Comparison of ENCODE assay signal across 7 mouse cellular contexts in the genomic region with DNA sequence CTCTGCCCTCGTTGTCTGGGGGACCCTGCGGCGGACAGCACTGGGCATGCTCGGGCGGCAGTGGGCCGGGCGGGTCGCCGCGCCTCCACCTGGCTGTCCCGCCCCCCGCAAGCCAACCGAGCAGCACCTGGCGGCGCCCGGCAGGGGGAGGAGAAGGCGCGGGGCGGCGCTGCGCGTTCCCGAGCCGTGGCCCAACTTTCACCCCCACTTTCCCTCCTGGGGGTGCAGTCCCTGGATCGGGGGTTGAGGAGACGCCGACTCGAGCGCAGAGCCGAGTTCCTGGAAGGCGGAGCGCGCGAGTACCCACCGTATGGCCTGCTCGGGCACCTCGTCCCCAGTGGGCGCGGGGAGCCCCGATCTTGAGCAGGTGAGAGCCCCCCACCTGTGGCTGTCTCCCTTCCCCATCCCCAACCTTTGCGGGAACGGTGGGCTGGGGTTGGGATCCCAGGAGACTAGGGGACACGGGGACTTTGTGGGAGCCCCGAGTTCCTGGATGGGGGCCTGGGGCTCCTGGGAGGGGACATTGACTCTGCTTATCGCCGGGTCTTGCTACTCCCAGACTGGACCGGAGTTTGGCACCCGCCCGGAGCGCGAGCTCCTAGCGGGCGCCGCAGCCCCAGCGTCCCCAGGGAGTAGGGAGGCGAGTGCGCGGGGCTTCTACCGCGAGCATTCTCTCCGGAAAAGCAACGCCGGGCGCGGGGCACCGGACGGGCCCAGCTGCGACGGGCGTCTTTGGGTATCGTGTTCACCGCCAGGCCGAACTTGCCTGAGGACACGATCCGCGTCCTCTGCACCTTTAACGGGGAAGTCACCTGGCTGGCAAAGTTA. TPM values are rescaled to one million over a fixed set of nuclear protein-coding genes. Genes with fewer than 3 reads are reported as not detected.
DNase-seq lines count a peak whose midpoint lies in the region; ATAC-seq and TF ChIP-seq lines count a peak whose summit lies in the region.

A gene (plus strand): TSS at position 11 of the 828 bp plus-strand sequence.

- 1% methylated on average over 58 of the region's 77 CpGs for WGBS in hindbrain, embryonic 16.5 days
- under 1% methylated on average over 68 of the region's 77 CpGs for WGBS in limb, embryonic 10.5 days
- under 1% methylated on average over 73 of the region's 77 CpGs for WGBS in midbrain, embryonic 14.5 days

- peak within 1 kb of the TSS; percentile 83 for H3K4me3 ChIP-seq in gastrocnemius, adult 2 months
- peak within 1 kb of the TSS; percentile 53 for H3K4me3 ChIP-seq in hindbrain, embryonic 16.5 days (ENCODE audit: low read length)
- peak within 1 kb of the TSS; percentile 66 for H3K4me3 ChIP-seq in limb, embryonic 10.5 days
- H3K4me3 ChIP-seq in midbrain, embryonic 14.5 days (replicated peaks; ENCODE audit: low read depth, low read length) = peak within 1 kb of the TSS; percentile 62

- peaks cover 23% of the 10 kb centered on the region for H3K27me3 ChIP-seq in Patski
- H3K27me3 ChIP-seq in hindbrain, embryonic 16.5 days (replicated peaks; ENCODE audit: control insufficient read depth, insufficient read depth, low read length) = peaks cover 13% of the 10 kb centered on the region
- peaks cover 78% of the 10 kb centered on the region for H3K27me3 ChIP-seq in limb, embryonic 10.5 days (ENCODE audit: low read depth, poor library complexity, severe bottlenecking)
- peaks cover 28% of the 10 kb centered on the region for H3K27me3 ChIP-seq in midbrain, embryonic 14.5 days (ENCODE audit: control insufficient read depth, insufficient read depth, low read length)

- H3K36me3 ChIP-seq in hindbrain, embryonic 16.5 days (ENCODE audit: control insufficient read depth, insufficient read depth, low read length) = no peaks in the 10 kb centered on the region
- no peaks in the 10 kb centered on the region for H3K36me3 ChIP-seq in limb, embryonic 10.5 days
- H3K36me3 ChIP-seq in midbrain, embryonic 14.5 days (ENCODE audit: control insufficient read depth, insufficient read depth, low read length) = no peaks in the 10 kb centered on the region

- in situ Hi-C loops in Patski (cut with MboI; ENCODE audit: low pct_unique_long_range_greater_than_20kb) = no loop called here

- intact Hi-C loops in gastrocnemius, adult 2 months (cut with DNase I) = no loop called here

- H3K4me2 ChIP-seq in hindbrain, embryonic 16.5 days (ENCODE audit: low read length) = peak within 1 kb of the TSS; percentile 99
- peak within 1 kb of the TSS; percentile 100 for H3K4me2 ChIP-seq in midbrain, embryonic 14.5 days (ENCODE audit: low read length)

- H3K9me3 ChIP-seq in hindbrain, embryonic 16.5 days (ENCODE audit: control insufficient read depth, low read length) = no peaks in the 10 kb centered on the region
- H3K9me3 ChIP-seq in limb, embryonic 10.5 days (replicated peaks) = no peaks in the 10 kb centered on the region
- H3K9me3 ChIP-seq in midbrain, embryonic 14.5 days (ENCODE audit: control insufficient read depth, low read length) = no peaks in the 10 kb centered on the region

- CTCF ChIA-PET in Patski (lab: Charles Lee) = no interaction called here

- ATAC-seq in Patski = peak; percentile 53
- ATAC-seq in hindbrain, embryonic 16.5 days = peak; percentile 56; the same call in 1 of the 2 replicates
- ATAC-seq in midbrain, embryonic 14.5 days (ENCODE audit: low FRiP score, low TSS enrichment) = peak; percentile 34; the same call in 1 of the 2 replicates

- POLR2A ChIA-PET in Patski (lab: Charles Lee) = no interaction called here

- TF ChIP-seq CTCF in Patski (IDR thresholded peaks at IDR 0.05) = no peak
- peak; percentile 6; the same call in 1 of the 2 replicates for TF ChIP-seq CTCF in gastrocnemius, adult 2 months (IDR thresholded peaks at IDR 0.05)

- H3K4me1 ChIP-seq in hindbrain, embryonic 16.5 days (ENCODE audit: control insufficient read depth, insufficient read depth, low read depth, low read length) = peaks cover 19% of the 10 kb centered on the region
- peaks cover 25% of the 10 kb centered on the region for H3K4me1 ChIP-seq in limb, embryonic 10.5 days
- peaks cover 15% of the 10 kb centered on the region for H3K4me1 ChIP-seq in midbrain, embryonic 14.5 days (ENCODE audit: control insufficient read depth, insufficient read depth, low read length)

- no peak within 1 kb of the TSS for H3K27ac ChIP-seq in gastrocnemius, adult 2 months
- H3K27ac ChIP-seq in hindbrain, embryonic 16.5 days (ENCODE audit: low read depth, low read length) = no peak within 1 kb of the TSS
- peak within 1 kb of the TSS; percentile 64 for H3K27ac ChIP-seq in limb, embryonic 10.5 days
- no peak within 1 kb of the TSS for H3K27ac ChIP-seq in midbrain, embryonic 14.5 days (replicated peaks; ENCODE audit: low read depth, low read length)

- DNase-seq in Patski (ENCODE audit: low read depth, low spot score) = no peak
- DNase-seq in adrenal gland, postnatal 14 days = peak; percentile 41
- peak; percentile 45 for DNase-seq in gastrocnemius, adult 2 months
- peak; percentile 72 for DNase-seq in limb, embryonic 10.5 days (ENCODE audit: low spot score)
- peak; percentile 71 for DNase-seq in midbrain, embryonic 14.5 days
- peak; percentile 46 for DNase-seq in urinary bladder, adult 2 months (ENCODE audit: low spot score)

- peak within 1 kb of the TSS; percentile 59 for H3K9ac ChIP-seq in hindbrain, embryonic 16.5 days (ENCODE audit: low read depth, low read length)
- H3K9ac ChIP-seq in midbrain, embryonic 14.5 days (replicated peaks; ENCODE audit: low read length) = peak within 1 kb of the TSS; percentile 55

RNA-seq across cellular contexts. Expression of the gene that starts here (rescaled TPM):
- polyA plus RNA-seq in Patski (2021) = 83.2 TPM
- 16.6 and 19.4 TPM in 2 replicates for total RNA-seq in adrenal gland, postnatal 14 days (2021)
- total RNA-seq in gastrocnemius, adult 2 months (2021) = 100 to 1,000 TPM in 1 of 2 experiments, 10 to 100 TPM in 1; 97.9 to 110 TPM
- polyA plus RNA-seq in hindbrain, embryonic 16.5 days (2015; fragmentation: Nextera tagmentation; extraction: Ambion mirVana) = 69.3 and 74.7 TPM in 2 replicates
- polyA plus RNA-seq in limb, embryonic 10.5 days (2016; fragmentation: Nextera tagmentation; extraction: Ambion mirVana) = 23.9 and 26.1 TPM in 2 replicates
- 139 and 150 TPM in 2 replicates for polyA plus RNA-seq in midbrain, embryonic 14.5 days (2014; fragmentation: Nextera tagmentation; extraction: Ambion mirVana)
- 27.3 and 40.3 TPM in 2 replicates for polyA plus RNA-seq in urinary bladder, adult 2 months (2012; rRNA removed)
